Mouse (Mus musculus) large intestine, adult 2 months (tissue): Measurements from ENCODE around the gene Aplp2. TPM values are rescaled to one million over a fixed set of nuclear protein-coding genes. Genes with fewer than 3 reads are reported as not detected.
"Not testable (repeated sequence)": the region's sequence is repeated elsewhere in the genome, so short reads cannot be mapped to it uniquely, and the experiment has no call there.

Source experiments
- DNase-seq: peaks from one replicate; pipeline ENCODE4 v3.0.0-alpha.2; 2012; ENCODE audit warnings: low read depth, low spot score
- WGBS: fragments of 180-500 bp; shearing (Covaris S2); methylation state at CpG from one replicate; pipeline ENCODE4 v1.1.7; 2018; 5-methylcytosine and 5-hydroxymethylcytosine counted together
- polyA plus RNA-seq: library from polyadenylated mRNA; depleted of rRNA; stranded (reverse); fragments of >200 nt; gene quantifications from 2 replicates; pipeline ENCODE4 v1.2.3, GENCODE M21; 2012

The Aplp2 gene
- polyA plus RNA-seq, 1 experiment: 126 TPM

- 72% methylated on average over 2 of the region's 2 CpGs for WGBS
- DNase-seq: no peak
Measured at GRCm38 (mm10) chr9:31189194-31189593, 22.4 kb downstream of the Aplp2 start.

- DNase-seq: no peak
- WGBS: 94% methylated on average over 5 of the region's 5 CpGs
Measured at GRCm38 (mm10) chr9:31184439-31184838, 27.2 kb downstream of the Aplp2 start.

GRCm38 (mm10) chr9:31183061-31183460 lies 28.6 kb downstream of the Aplp2 start:
- DNase-seq: no peak
- 69% methylated on average over 4 of the region's 4 CpGs for WGBS

- WGBS: 76% methylated on average over 10 of the region's 10 CpGs
- no peak for DNase-seq
Measured at GRCm38 (mm10) chr9:31181291-31182085, 30.1 kb downstream of the Aplp2 start.

- no peak for DNase-seq
- WGBS: 93% methylated on average over 6 of the region's 6 CpGs
Measured at GRCm38 (mm10) chr9:31177692-31178091, 33.9 kb downstream of the Aplp2 start.

- WGBS: 20% methylated on average over 8 of the region's 8 CpGs
- peak; percentile 92 for DNase-seq
Measured at GRCm38 (mm10) chr9:31176379-31177130, 35.1 kb downstream of the Aplp2 start.

- no peak for DNase-seq
- WGBS: 28% methylated on average over 3 of the region's 3 CpGs
Measured at GRCm38 (mm10) chr9:31175978-31176377, 35.6 kb downstream of the Aplp2 start.

- DNase-seq: no peak
- WGBS: 93% methylated on average over 6 of the region's 6 CpGs
Measured at GRCm38 (mm10) chr9:31175346-31175745, 36.3 kb downstream of the Aplp2 start.

- DNase-seq: no peak
- 91% methylated on average over 22 of the region's 22 CpGs for WGBS
Measured at GRCm38 (mm10) chr9:31168356-31169093, 43.1 kb downstream of the Aplp2 start.

GRCm38 (mm10) chr9:31167305-31167704 lies 44.3 kb downstream of the Aplp2 start:
- 90% methylated on average over 13 of the region's 13 CpGs for WGBS
- no peak for DNase-seq

- not testable (repeated sequence) for DNase-seq
- WGBS: 89% methylated on average over 3 of the region's 3 CpGs
Measured at GRCm38 (mm10) chr9:31165505-31165904, 46.1 kb downstream of the Aplp2 start.

- 92% methylated on average over 1 of the region's 1 CpGs for WGBS
- DNase-seq: no peak
Measured at GRCm38 (mm10) chr9:31163327-31163726, 48.3 kb downstream of the Aplp2 start.

GRCm38 (mm10) chr9:31162911-31163310 lies 48.7 kb downstream of the Aplp2 start:
- no peak for DNase-seq
- WGBS: 29% methylated on average over 1 of the region's 1 CpGs

- 52% methylated on average over 4 of the region's 4 CpGs for WGBS
- DNase-seq: no peak
Measured at GRCm38 (mm10) chr9:31159910-31160309, 51.7 kb downstream of the Aplp2 start.

GRCm38 (mm10) chr9:31156594-31156993 lies 55.0 kb downstream of the Aplp2 start:
- no peak for DNase-seq
- WGBS: 88% methylated on average over 8 of the region's 8 CpGs

GRCm38 (mm10) chr9:31151050-31151449 lies 60.6 kb downstream of the Aplp2 start:
- DNase-seq: no peak
- 65% methylated on average over 2 of the region's 2 CpGs for WGBS

- peak; percentile 76 for DNase-seq
- WGBS: 34% methylated on average over 7 of the region's 7 CpGs
Measured at GRCm38 (mm10) chr9:31148135-31148534, 63.5 kb downstream of the Aplp2 start.

- 60% methylated on average over 7 of the region's 7 CpGs for WGBS
- no peak for DNase-seq
Measured at GRCm38 (mm10) chr9:31145272-31145925, 66.2 kb downstream of the Aplp2 start.

- no peak for DNase-seq
- WGBS: 86% methylated on average over 1 of the region's 1 CpGs
Measured at GRCm38 (mm10) chr9:31142924-31143323, 68.7 kb downstream of the Aplp2 start.

GRCm38 (mm10) chr9:31133131-31133530 lies 78.5 kb downstream of the Aplp2 start:
- no peak for DNase-seq
- WGBS: 62% methylated on average over 5 of the region's 5 CpGs
